Mouse (Mus musculus) brain, embryonic 14.5 days (tissue): ENCODE data around the gene Bcas2. TPM values are rescaled to one million over a fixed set of nuclear protein-coding genes. Genes with fewer than 3 reads are reported as not detected.
A peak's percentile ranks its signal among the peaks of the same experiment; 100 is the strongest.
"Not testable (repeated sequence)": the region's sequence is repeated elsewhere in the genome, so short reads cannot be mapped to it uniquely, and the experiment has no call there.

Source experiments
- DNase-seq: peaks from one replicate; pipeline ENCODE4 v3.0.0-alpha.2; 2011; ENCODE audit warnings: low read depth
- CTCF ChIP-seq: fragments of 200-500 bp; IDR thresholded peaks from 2 replicates; pipeline ENCODE4 v1.5.1; 2012; ENCODE audit warnings: inconsistent platforms, mild to moderate bottlenecking, moderate library complexity, borderline replicate concordance; ENCODE audit not compliant: insufficient read depth, insufficient read length; ENCODE audit errors: extremely low read depth
- POLR2A ChIP-seq: fragments of 200-500 bp; IDR thresholded peaks from 2 replicates; pipeline ENCODE4 v1.6.1; 2012; ENCODE audit warnings: mild to moderate bottlenecking, inconsistent platforms, borderline replicate concordance; ENCODE audit not compliant: poor library complexity, insufficient read depth, insufficient read length, severe bottlenecking; ENCODE audit errors: extremely low read depth
- polyA plus RNA-seq: library from polyadenylated mRNA; depleted of rRNA; stranded (reverse); fragments of >200 nt; gene quantifications from 2 replicates; pipeline ENCODE4 v1.2.3, GENCODE M21; 2012

The Bcas2 gene
- polyA plus RNA-seq, 1 experiment: 168 TPM

DNA sequence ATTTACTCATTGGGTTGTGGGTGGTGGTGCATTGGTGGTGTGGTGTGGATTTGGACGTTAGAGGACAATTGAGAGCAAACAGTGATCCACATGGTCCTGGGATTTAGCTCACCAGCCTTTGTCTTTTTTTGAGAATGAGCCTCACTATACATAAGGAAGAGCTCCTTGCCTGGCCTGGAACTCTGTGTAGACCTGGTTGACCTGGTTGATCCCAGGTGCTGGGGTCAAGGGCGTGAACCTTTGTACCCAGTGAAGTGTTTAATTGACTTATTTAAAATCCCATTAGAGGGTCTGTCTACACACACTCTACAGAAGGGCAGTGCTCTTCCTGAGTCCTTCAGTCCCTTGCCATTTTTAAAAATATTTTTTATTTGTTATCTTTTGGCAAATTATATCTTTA lies 26.1 kb upstream of the Bcas2 start:
- no peak for TF ChIP-seq CTCF
- no peak for TF ChIP-seq POLR2A
- no peak for DNase-seq

DNA sequence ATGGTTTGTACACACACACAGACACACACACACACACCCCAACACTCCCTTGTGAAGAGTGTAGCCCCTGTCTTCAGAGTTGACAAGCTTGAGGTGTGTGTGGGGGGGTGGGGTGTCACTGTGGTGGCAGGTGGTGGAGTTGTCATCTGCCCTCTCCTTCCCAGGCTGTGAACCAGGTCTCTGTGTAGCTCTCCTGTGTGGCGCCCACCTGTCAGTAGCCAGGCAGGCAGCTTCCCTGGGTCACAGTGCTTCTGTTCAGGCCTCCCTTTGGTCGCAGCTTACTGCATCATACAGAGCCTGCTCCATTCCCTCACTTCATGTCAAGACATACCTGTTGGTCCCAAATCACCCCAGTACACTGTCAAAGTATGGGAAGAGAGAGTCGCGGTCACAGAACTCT lies 25.7 kb upstream of the Bcas2 start:
- TF ChIP-seq POLR2A (no peak), CTCF (no peak)
- no peak for DNase-seq

DNA sequence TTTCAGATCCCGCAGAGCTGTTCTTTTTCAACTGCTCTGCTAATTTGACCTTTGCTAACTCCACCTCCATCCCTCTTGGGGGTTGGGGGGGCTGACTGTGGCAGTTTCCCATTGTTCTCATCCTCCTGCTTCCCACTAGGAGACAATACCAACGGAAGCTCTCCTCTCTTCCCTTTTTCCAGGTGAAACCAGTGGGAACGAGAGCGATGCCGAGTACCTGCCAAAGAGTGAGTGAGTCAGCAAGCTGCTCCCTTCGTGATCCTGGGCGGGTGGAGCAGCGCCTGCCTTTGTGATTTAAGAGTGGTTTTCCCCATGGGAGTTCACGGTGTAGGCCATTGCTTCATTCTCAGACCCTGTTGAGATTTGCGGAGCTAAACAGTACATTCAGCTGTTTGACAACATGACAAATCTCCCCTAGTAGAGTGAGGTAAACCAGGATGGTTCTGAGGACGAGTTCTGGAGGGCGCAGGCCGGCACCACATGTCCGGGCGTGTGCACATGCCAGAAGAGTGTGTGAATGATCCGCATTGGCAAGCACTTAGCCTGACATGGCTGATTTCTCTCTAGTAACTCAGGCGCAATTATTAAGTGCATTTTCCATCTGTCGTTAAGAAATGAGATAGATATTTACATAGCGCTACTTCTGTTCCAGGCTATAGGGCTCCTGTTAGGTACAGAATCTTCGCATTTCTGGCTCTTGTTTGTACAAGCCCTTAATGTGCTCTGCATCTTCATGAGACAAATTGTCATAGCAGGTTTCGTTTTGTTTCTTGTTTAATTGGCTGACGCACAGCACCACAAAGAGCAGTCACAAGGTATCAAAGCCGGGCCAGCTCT lies 24.9 kb upstream of the Bcas2 start:
- peak; percentile 47 for DNase-seq
- no peak for TF ChIP-seq POLR2A
- TF ChIP-seq CTCF: no peak

DNA sequence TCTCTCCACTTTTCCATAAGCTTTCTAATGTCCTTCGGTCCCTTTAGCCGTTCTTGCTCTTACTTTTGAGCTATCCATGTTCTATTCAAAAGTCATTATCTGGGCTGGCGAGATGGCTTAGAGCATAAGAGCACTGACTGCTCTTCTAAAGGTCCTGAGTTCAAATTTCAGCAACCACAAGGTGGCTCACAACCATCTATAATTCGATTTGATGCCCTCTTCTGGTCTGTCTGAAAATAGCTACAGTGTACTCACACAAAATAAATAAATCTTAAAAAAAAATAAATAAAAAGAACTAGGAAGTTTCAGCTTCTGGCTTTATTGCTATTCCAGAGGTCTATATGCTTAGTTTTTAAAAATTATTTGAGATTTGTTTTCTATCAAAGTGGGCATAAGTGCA lies 23.7 kb upstream of the Bcas2 start:
- TF ChIP-seq POLR2A (no peak), CTCF (no peak)
- no peak for DNase-seq

DNA sequence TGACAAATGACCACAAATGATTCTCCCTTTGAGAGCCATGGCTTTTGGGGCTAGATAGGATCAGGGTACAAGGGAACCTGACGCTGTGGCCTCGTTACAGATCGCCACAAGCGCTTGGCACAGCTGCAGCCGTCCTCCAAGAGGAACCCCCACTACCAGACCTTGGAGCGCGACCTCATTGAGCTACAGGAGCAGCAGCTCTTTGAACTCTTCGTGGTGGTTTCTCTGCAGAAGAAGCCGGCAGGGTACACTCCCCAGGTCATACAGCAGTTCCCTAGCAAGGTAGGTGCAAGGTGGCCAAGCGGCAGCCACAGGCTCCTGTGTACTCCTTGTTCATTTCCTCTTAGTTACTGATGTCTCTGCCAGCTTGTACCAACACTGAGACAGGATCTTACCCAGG lies 22.5 kb upstream of the Bcas2 start:
- no peak for DNase-seq
- TF ChIP-seq CTCF (no peak), POLR2A (no peak)

DNA sequence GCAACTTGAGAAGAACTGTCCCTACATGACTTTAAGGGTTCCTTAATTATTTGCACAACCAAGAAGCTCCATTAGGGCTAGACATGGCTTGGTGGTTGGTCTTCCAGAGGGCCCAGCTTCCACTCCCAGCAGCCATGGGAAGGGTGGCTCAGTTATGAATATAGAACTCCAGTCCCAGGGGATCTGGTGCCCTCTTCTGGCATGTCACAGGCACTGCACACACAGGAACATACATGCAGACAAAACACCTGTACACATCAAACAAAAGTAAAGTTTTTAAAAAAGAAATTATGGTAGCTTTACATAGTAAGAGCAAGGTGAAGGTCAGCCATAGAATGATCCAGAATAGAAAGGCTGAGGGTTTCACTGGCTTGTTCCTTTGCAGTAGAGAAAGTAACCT lies 17.7 kb upstream of the Bcas2 start:
- TF ChIP-seq POLR2A (no peak), CTCF (peak; percentile 36; the same call in 1 of the 2 replicates)
- no peak for DNase-seq

DNA sequence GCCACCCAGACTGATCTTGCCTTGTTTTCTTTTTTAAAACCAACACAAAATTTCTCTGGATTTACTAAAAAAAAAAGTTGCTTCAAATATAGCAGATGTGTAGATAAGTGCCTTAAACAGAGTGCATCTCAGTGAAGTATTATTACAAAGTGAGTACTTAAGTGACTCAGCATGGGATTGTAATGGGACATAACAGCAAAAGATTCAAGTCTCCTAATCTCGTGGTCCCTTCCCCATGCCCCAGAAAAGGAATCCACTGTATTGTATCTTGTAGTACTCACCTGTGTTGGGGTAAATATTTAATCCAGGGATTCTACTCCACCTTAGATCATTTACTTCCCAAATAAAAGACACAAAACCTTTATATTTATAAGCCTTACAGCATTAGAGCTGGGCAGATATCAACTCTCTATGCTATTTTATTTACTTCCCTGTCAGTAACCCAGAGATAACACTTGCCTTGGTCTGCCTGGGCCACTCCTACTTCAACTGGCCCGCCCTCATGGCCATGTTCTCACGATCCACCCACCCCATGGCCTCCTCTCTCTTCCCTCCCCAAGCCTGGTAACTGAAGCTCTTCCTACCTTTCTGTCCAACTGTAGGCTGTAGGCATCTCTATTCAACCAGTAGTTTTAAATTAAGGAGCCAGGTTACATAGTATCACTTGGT lies 12.1 kb upstream of the Bcas2 start:
- no peak for DNase-seq
- TF ChIP-seq CTCF (no peak), POLR2A (no peak)

DNA sequence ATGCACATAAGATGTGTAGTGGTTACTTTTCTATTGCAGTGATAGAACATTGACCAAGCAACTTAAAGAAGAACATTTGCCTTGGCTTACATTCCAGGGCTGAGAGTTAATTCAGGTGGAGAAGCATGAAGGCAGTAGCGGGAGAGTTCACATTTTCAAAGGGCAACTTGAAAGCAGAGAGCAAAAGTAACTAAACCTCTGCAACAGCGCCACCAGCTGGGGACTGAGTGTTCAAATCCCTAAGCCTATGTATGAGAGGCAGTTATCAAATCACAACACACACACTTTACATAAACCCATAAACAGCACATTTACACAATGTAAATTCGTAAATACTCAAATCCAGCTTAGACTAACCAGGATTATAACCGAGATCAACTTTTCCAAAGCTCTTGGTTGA lies 1.7 kb upstream of the Bcas2 start:
- DNase-seq: peak; percentile 91
- TF ChIP-seq POLR2A: no peak
- TF ChIP-seq CTCF: peak; percentile 76; the same call in 1 of the 2 replicates

DNA sequence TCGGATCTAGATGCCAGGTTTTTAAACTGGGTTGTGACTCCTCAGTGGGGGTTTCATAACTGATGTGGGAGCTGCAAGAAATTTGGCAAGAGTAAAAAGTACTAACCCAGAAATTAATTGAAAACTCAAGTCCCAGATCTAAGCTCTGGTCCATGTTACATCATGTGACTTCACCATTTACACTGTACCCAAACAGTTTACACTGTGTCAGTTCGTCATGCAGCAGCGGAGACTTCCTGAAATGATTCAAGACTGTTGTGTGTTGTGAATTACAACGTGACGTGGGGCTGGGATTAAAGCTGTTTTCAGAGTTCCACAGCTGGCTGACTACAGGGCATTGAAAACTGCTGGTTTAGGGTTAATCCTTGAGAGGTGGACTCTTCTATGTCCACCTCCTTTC lies 1.2 kb downstream of the Bcas2 start:
- no peak for DNase-seq
- TF ChIP-seq CTCF: no peak
- no peak for TF ChIP-seq POLR2A

DNA sequence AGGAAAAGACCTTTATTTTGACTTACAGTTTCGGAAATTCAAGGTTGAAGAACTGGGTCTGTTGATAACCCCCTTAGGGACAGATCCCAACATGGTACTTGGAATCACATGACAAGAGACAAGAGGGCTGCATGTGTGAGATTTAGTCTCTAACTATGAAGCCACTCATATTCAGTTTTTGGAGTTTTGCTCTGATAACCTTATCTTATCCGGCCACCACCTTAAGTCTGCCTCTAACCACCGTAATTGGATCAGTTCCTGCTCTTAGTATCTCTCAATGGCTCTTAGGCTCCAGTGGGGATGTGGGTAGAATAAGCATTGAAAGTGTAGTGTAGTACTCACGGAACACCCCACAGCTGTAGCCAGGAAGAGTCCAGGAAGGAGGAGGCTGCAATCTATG lies 5.3 kb downstream of the Bcas2 start:
- no peak for DNase-seq
- TF ChIP-seq CTCF: no peak
- TF ChIP-seq POLR2A: no peak

DNA sequence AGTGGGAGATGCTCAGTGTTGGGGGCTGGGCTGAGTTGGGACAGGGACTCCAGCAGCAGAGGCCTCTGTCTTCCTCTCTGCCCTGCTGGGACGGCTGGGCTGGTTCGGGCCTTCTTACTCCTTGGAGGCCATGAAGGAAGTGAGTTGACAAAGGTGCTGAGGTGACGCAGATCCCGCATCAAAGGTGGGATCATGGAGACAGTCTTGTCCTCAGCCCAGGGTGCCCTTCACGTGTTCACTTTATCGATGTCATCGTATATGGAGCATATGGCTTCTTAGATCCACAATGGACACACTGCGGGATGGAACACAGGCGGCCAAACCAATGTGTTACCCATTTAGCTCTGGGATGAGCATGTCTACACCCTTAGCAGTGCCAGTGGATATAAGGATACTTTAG lies 8.1 kb downstream of the Bcas2 start:
- no peak for DNase-seq
- TF ChIP-seq POLR2A: no peak
- TF ChIP-seq CTCF: no peak

DNA sequence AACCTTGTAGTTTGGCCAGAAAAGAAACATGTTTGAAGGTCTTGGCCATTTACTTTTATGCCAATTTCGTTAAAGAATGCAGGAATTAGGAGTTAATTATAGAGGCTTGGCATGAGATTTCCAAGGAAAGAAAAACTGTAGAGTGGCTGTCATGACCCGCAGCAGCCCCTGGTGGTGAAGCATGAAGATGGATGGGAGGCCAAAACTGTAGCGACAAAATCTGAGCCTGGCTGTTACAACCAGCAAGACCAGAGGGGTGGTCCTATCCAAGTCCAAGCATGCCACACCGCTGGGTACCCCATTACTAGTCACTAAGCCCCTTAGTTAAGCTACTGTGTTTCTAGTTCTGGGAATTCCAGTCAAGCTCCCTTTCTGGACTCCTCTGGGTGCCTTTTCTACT lies 9.7 kb downstream of the Bcas2 start:
- TF ChIP-seq CTCF (peak; percentile 17; the same call in 1 of the 2 replicates), POLR2A (no peak)

DNA sequence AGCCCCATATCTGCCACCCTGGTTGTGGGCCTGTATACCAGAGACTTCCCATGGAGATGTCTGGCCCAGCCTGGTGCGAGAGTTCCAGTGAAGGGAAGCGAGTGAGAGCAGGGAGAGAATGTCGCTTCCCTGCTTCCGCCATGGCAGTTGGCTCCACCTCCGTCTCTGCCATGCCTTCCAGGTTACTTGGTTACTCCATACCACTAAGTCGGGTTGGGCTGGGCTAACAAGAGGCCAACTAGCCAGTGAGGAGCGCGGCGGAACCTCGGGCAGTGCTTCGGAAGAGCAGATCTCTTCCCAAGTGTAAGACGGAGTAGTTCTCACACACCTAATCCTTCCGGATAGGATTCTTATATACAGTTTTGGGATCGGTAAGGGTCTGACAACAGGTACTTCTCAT lies 11.4 kb downstream of the Bcas2 start:
- no peak for DNase-seq
- no peak for TF ChIP-seq CTCF
- no peak for TF ChIP-seq POLR2A

More for the DNA sequence above, 9.7 kb downstream of the Bcas2 start:
- DNase-seq: no peak

DNA sequence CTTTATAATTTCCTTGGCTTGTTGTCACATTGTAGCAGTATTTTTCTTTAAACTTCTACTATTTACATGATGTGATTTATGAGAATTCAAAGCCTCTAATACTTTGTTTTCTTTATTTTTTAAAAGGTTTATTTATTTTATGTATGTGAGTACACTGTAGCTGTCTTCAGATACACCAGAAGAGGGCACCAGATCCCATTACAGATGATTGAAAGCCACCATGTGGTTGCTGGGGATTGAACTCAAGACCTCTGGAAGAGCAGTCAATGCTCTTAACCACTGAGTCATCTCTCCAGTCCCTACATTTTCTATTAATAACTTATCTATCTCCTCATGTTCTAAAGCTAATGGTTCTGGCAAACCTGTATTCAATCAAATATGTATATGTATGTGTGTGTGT lies 13.0 kb downstream of the Bcas2 start:
- not testable (repeated sequence) for DNase-seq
